Mouse (Mus musculus): ENCODE data around the gene Bcl7a. TPM values are rescaled to one million over a fixed set of nuclear protein-coding genes. Genes with fewer than 3 reads are reported as not detected.

Gene Bcl7a
- total and polyA plus RNA-seq, 3 experiments = 2.3 to 7.2 (median 4.3) TPM

DNA sequence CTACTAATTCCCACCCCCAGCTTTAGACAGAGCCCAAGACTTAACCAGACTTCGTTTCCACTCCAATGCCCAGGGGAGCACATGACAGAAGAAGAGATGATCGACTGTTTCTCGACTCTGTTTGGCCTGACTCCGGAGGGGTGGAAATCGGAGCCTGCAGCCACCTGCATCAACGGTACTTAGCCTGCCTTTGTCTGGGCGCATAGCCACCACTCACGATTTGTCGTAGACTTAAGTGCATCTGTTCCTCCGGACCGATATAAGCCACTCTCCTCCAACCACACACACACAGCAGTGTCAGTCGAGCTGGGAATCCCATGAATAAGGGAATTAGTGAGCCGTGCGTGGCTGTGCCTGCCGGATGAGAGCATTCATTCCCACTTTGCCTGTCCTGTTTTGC, 19.4 kb upstream of the Bcl7a start:
- H3K4me3 ChIP-seq (replicated peaks in 1 of 3; ENCODE audit: low read depth in 2 of 3, low read length in 2 of 3, poor library complexity in 1 of 3) = no peak overlapping the region
- DNase-seq (ENCODE audit: extremely low read depth) = peak; percentile 34
- in situ Hi-C loops (cut with MboI; ENCODE audit: low pct_ligation_motif_present, low pct_unique_long_range_greater_than_20kb, low sequenced_read_pairs) (no loop called here), dilution Hi-C loops (cut with MboI; ENCODE audit: extremely low pct_ligation_motif_present, extremely low pct_unique_long_range_greater_than_20kb, low sequenced_read_pairs) (no loop called here)
- no peaks in the 10 kb centered on the region for H3K36me3 ChIP-seq (replicated peaks in 1 of 2; ENCODE audit: control insufficient read depth in 1 of 2, insufficient read depth in 1 of 2, low read length in 1 of 2)
- no peak overlapping the region for H3K9ac ChIP-seq (ENCODE audit: insufficient read depth, low read depth)
- peaks cover 7% of the 10 kb centered on the region for H3K9me3 ChIP-seq (replicated peaks; ENCODE audit: low read length)
- no peaks in the 10 kb centered on the region for H3K79me2 ChIP-seq (replicated peaks; ENCODE audit: control insufficient read depth, extremely low read depth, insufficient read depth, poor library complexity, severe bottlenecking)
- peaks cover 11 to 37% of the 10 kb centered on the region in 2 experiments for H3K4me1 ChIP-seq (ENCODE audit: control insufficient read depth in 1 of 2, insufficient read depth in 2 of 2)
- H3K4me2 ChIP-seq (ENCODE audit: insufficient read depth, low read depth, poor library complexity, severe bottlenecking) = peak overlapping the region; percentile 0; the same call in 1 of the 2 replicates
- no peak overlapping the region for H3K27ac ChIP-seq (ENCODE audit: insufficient read depth, low read depth)
- peaks cover 6% of the 10 kb centered on the region for H3K27me3 ChIP-seq (replicated peaks)
- TF ChIP-seq MAX (IDR thresholded peaks at IDR 0.05; ENCODE audit: low read length) (0 out of 2 replicates have a peak, but pooled peaks have one; percentile 43), CTCF (conservative IDR thresholded peaks at IDR 0.05 in 1 of 2, IDR thresholded peaks at IDR 0.05 in 1 of 2; ENCODE audit: low read depth in 2 of 2, low read length in 2 of 2) (no peak), USF2 (conservative IDR thresholded peaks at IDR 0.05; ENCODE audit: low read depth, low read length) (no peak), NELFE (IDR thresholded peaks at IDR 0.05; ENCODE audit: low read depth, low read length) (no peak), MYC (IDR thresholded peaks at IDR 0.05; ENCODE audit: low read depth, low read length) (no peak), EP300 (IDR thresholded peaks at IDR 0.05; ENCODE audit: low read length) (no peak), NRF1 (IDR thresholded peaks at IDR 0.05; ENCODE audit: low read depth, low read length) (no peak)

GRCm38 (mm10) chr5:123326006-123326750, 17.5 kb upstream of the Bcl7a start:
- no peak overlapping the region for H3K4me3 ChIP-seq (replicated peaks in 1 of 3; ENCODE audit: low read depth in 2 of 3, low read length in 2 of 3, poor library complexity in 1 of 3)
- H3K9ac ChIP-seq (ENCODE audit: insufficient read depth, low read depth) = no peak overlapping the region
- H3K36me3 ChIP-seq (replicated peaks in 1 of 2; ENCODE audit: control insufficient read depth in 1 of 2, insufficient read depth in 1 of 2, low read length in 1 of 2) = no peaks in the 10 kb centered on the region
- H3K4me2 ChIP-seq (ENCODE audit: insufficient read depth, low read depth, poor library complexity, severe bottlenecking) = no peak overlapping the region
- TF ChIP-seq SMC3 (IDR thresholded peaks at IDR 0.05; ENCODE audit: low read depth, low read length) (no peak), ZC3H11A (IDR thresholded peaks at IDR 0.05; ENCODE audit: low read depth, low read length) (no peak), ZNF384 (IDR thresholded peaks at IDR 0.05; ENCODE audit: low read depth, low read length) (no peak), ZMIZ1 (IDR thresholded peaks at IDR 0.05; ENCODE audit: low read depth, low read length) (no peak), JUN (IDR thresholded peaks at IDR 0.05; ENCODE audit: insufficient read depth, low read depth, low read length) (no peak), MAFK (IDR thresholded peaks at IDR 0.05; ENCODE audit: insufficient replicate concordance, low read length) (no peak), TCF12 (IDR thresholded peaks at IDR 0.05; ENCODE audit: low read depth, low read length) (no peak), RAD21 (IDR thresholded peaks at IDR 0.05; ENCODE audit: low read depth, low read length) (no peak), IRF4 (IDR thresholded peaks at IDR 0.05; ENCODE audit: low read depth, low read length) (no peak), UBTF (IDR thresholded peaks at IDR 0.05; ENCODE audit: low read depth, low read length) (no peak), SIN3A (IDR thresholded peaks at IDR 0.05; ENCODE audit: low read length) (no peak), USF2 (conservative IDR thresholded peaks at IDR 0.05; ENCODE audit: low read depth, low read length) (no peak), GABPA (IDR thresholded peaks at IDR 0.05; ENCODE audit: insufficient replicate concordance, low read depth, low read length) (no peak), CHD1 (IDR thresholded peaks at IDR 0.05; ENCODE audit: low read depth, low read length) (no peak), CTCF (conservative IDR thresholded peaks at IDR 0.05 in 1 of 2, IDR thresholded peaks at IDR 0.05 in 1 of 2; ENCODE audit: low read depth in 2 of 2, low read length in 2 of 2) (no peak), MYC (IDR thresholded peaks at IDR 0.05; ENCODE audit: low read depth, low read length) (no peak)
- H3K4me1 ChIP-seq (ENCODE audit: control insufficient read depth in 1 of 2, insufficient read depth in 2 of 2) = peaks cover 11 to 37% of the 10 kb centered on the region in 2 experiments
- dilution Hi-C loops (cut with MboI; ENCODE audit: extremely low pct_ligation_motif_present, extremely low pct_unique_long_range_greater_than_20kb, low sequenced_read_pairs) = no loop called here
- H3K27ac ChIP-seq (ENCODE audit: insufficient read depth, low read depth) = no peak overlapping the region
- peaks cover 8% of the 10 kb centered on the region for H3K27me3 ChIP-seq (replicated peaks)
- in situ Hi-C loops (cut with MboI; ENCODE audit: low pct_ligation_motif_present, low pct_unique_long_range_greater_than_20kb, low sequenced_read_pairs) = no loop called here
- no peak for DNase-seq (ENCODE audit: extremely low read depth)
- no peaks in the 10 kb centered on the region for H3K79me2 ChIP-seq (replicated peaks; ENCODE audit: control insufficient read depth, extremely low read depth, insufficient read depth, poor library complexity, severe bottlenecking)
- H3K9me3 ChIP-seq (replicated peaks; ENCODE audit: low read length) = peaks cover 3% of the 10 kb centered on the region
